Mouse (Mus musculus): ENCODE results near the gene Actl11. TPM values are rescaled to one million over a fixed set of nuclear protein-coding genes. Genes with fewer than 3 reads are reported as not detected.
A peak's percentile ranks its signal among the peaks of the same experiment; 100 is the strongest.

Actl11 gene
- total RNA-seq, 2 experiments from 2014 or later: not detected

DNA sequence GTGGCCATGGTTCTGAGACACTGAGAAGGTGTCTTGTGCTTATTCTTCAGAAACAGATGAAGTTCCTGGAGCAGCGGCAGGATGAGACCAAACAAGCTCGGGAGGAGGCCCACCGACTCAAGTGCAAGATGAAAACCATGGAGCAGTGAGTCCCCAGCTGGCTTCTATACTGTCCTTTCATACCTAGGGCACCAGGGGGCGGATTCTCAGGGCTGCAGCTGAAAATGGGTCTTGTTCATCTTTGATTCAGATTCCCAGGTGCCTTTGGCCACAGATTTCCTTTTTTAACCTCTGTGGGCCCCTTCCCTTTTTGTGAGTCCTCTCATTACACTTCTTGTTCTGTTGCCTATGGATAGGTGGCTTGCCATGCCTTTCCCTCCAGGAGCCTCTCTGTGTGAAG is 32.7 kb downstream of the Actl11 start:
- intact Hi-C loops (cut with DNase I): no loop called here
- no peak for DNase-seq

DNA sequence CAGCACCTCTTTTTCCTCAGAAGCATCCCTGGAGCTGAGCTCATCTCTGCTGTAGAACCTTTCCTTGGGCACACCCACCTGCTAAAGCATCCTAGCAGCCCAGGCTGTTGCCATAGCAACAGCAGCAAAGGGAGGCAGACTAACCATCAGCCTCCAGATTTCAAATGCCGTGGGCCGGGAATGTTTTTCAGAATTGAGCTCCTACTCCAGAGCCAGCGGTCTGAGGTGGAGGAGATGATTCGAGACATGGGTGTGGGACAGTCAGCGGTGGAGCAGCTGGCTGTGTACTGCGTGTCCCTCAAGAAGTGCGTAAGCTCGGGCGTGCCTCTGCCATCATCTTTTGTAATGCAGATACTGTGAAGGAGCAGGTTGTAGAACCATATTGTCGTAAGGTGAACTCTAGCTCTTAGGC is 33.1 kb downstream of the Actl11 start:
- DNase-seq: no peak
- intact Hi-C loops (cut with DNase I): no loop called here

DNA sequence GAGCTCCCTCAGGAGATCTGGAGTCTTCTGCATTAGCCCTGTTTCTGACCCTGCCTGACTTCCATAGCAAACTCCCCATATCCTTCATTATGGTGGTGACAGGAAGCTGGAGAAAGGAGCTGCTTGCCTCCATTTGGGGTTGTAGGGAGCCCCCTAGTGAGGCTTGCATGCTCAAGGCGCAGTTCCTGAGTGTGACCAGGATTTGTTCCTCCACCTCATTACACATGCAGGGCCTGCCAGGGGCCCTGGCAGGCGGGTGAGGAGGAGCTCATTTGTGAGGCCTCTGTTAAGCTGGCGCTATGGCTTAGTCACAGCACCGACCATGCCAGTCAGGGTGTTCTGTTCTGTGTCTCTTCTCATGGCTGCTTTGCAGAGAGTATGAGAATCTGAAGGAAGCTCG is 33.6 kb downstream of the Actl11 start:
- peak; percentile 54 to 59 for DNase-seq
- intact Hi-C loops (cut with DNase I): loop anchor here (1.0 kb wide), 1 partner anchor 58 kb away; no protein-coding TSS in a partner anchor

DNA sequence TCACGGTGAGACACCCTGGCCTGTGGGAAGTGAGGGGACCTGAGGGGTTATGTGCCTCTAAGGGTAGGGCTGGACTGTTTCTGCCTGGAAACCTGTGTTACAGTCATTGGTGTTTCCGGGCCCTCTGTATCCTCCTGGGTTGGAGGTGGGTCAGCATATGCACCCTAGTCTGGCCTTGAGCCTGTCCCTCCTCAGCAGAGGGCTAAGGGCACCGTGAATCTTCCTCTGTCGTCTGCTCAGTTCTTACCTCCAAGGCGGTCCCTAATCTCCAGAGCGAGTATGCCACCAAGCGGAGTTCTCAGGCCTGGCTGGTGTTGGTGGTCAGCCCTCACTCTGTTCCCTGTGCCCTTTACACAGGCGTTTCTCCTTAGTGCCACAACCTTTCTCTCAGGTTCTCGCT is 34.6 kb downstream of the Actl11 start:
- DNase-seq: no peak
- intact Hi-C loops (cut with DNase I): loop anchor here (1.0 kb wide), 3 partner anchors 23 to 102 kb away; no protein-coding TSS in a partner anchor

- intact Hi-C loops (cut with DNase I): loop anchor here (1.0 kb wide), 3 partner anchors 23 to 102 kb away; partner anchors contain the start of gene Gmppb
- peak; percentile 90 to 93 for DNase-seq
Observed at GRCm38 (mm10) chr9:107963700-107964099, 35.4 kb downstream of the Actl11 start.

GRCm38 (mm10) chr9:107964681-107965080 is 36.4 kb downstream of the Actl11 start:
- intact Hi-C loops (cut with DNase I): loop anchor here (1.0 kb wide), 1 partner anchor 85 kb away; the partner anchor contains the start of gene Gmppb
- no peak for DNase-seq

DNA sequence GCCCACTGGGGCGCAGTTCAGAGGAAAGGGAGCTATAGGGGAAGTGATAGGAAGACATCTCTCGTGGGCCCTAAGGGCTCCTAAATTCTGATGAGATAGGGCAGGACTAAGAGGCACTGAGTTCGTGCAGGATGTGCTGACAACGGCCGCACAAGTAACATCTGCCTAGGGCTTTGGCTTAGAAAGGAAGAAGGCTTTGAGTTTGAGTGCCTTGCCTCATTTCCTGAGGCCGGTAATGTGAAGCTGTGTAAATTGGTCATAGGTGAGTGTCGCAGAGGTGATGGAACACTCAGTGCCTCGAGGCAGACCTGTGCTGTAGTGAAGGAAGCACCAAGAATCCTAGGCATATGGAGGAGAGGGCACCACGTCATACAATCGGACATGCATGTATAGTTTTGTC is 38.4 kb downstream of the Actl11 start:
- no peak for DNase-seq
- intact Hi-C loops (cut with DNase I): loop anchor here (1.0 kb wide), 1 partner anchor 16 kb away; no protein-coding TSS in a partner anchor

DNA sequence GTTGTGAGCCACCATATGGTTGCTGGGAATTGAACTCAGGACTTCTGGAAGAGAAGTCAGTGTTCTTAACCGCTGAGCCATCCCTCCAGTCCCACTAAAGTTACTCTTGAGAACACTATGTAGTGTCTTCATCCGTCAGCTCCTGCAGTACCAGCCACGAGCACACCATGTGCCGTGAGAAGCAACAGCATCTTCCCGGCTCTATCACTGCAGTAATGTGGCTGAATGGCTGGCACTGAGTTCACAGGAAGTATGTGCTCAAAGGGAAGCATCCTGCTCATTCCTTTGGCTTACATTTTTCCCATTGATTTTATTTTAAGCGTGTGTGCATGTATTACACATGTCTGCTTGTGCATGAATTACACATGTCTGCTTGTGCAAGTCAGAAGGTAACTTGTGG is 39.2 kb downstream of the Actl11 start:
- DNase-seq: no peak
- intact Hi-C loops (cut with DNase I): no loop called here

- no peak for DNase-seq
- intact Hi-C loops (cut with DNase I): no loop called here
Observed at GRCm38 (mm10) chr9:107968531-107968930, 40.3 kb downstream of the Actl11 start.

DNA sequence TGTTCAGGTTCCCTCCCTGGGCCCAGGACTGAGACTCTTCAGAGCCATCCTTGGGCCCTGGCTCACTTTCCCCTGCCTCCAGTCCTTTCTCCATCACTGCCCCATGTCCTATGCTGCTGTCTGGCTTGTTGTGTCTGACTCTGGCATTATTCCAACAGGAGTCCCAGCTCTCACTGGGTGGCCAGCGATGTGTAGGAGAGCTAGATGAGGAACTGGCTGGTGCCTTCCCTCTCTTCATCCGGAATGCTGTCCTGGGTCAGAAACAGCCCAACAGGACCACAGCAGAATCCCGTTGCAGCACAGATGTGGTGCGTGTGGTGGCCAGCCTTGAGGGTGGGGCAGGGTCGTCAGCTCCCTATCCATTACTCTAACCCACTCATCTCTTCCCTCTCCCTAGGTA is 42.0 kb downstream of the Actl11 start:
- intact Hi-C loops (cut with DNase I): no loop called here
- DNase-seq: no peak

DNA sequence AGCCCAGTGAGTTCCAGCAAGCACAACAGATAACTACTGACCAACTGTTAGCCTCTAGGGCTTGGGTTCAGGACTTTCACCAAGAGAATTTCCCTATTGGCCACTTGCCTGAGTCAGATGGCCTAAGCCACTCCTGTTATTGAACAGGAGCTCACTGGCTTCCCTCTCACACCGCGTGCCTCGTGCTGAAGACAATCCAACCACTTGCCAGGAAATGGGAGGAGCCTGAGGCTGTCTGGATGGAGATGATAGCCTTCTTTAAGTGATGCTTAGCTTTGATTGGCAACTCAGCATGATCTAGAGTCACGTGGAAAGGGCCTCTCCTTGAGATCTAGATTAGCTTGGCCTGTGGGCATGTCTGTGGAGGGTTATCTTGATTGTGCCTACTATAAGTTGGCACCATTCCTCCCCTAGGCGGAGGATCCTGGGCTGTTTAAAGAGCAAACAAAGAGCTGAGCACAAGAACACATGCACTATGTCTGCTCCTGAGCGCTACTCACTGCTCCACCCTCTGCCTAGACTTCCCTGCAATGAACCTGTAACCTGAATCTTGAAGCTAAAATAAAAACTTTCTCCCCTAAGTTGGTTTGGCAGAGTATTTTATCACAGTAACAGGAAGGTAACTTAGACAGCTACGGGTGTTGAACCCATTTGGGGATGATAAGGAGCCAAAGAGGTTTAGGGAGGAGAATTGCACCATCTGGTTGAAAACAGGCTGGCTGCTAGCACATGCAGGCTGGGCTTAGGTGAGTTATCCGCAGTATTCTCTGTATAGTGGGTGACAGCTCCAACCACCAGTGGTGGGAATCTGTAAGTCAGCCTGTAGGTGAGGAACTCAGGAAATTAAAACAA is 43.6 kb downstream of the Actl11 start:
- intact Hi-C loops (cut with DNase I): no loop called here

GRCm38 (mm10) chr9:107974491-107975171 is 46.4 kb downstream of the Actl11 start:
- DNase-seq: no peak
- intact Hi-C loops (cut with DNase I): no loop called here

More for the DNA sequence above, 43.6 kb downstream of the Actl11 start:
- peak; percentile 32 to 55 for DNase-seq

GRCm38 (mm10) chr9:107975399-107976386 is 47.4 kb downstream of the Actl11 start, which contains the start of gene Uba7:
Gene Uba7 (plus strand): TSS chr9:107975505.
- intact Hi-C loops (cut with DNase I): no loop called here
- peak; percentile 67 to 69 for DNase-seq

- intact Hi-C loops (cut with DNase I): no loop called here
- no peak for DNase-seq
Observed at GRCm38 (mm10) chr9:107978815-107979214, 50.5 kb downstream of the Actl11 start.

Other genes starting within 250 kb of the Actl11 start
- gene Gnat1, start 248.8 kb upstream of the Actl11 start, total RNA-seq (2021): not detected
- gene Sema3f, start 218.0 kb upstream of the Actl11 start, total RNA-seq (2021): 10 to 100 TPM; 19.4 to 22.2 TPM
- gene Rbm5, start 157.5 kb upstream of the Actl11 start, total RNA-seq (2021): 10 to 100 TPM; 57.8 to 66.6 TPM
- 10 to 100 TPM; 34.6 to 38.3 TPM for gene Rbm6, start 55.2 kb upstream of the Actl11 start, total RNA-seq (2021)
- 1 to 10 TPM; 7.6 to 9.6 TPM for gene Mon1a, start 40.3 kb upstream of the Actl11 start, total RNA-seq (2021)
- 1 to 10 TPM; 2.5 to 3.7 TPM for gene Mst1r, start 21.6 kb upstream of the Actl11 start, total RNA-seq (2021)
- under 1 TPM; 0.14 to 0.37 TPM for gene Camkv, start 7.2 kb downstream of the Actl11 start, total RNA-seq (2021)
- gene Traip, start 21.7 kb downstream of the Actl11 start, total RNA-seq (2021): 1 to 10 TPM; 3.3 to 4.0 TPM
- 10 to 100 TPM; 13.4 to 15.7 TPM for gene Uba7, start 47.0 kb downstream of the Actl11 start, total RNA-seq (2021)
- gene Gm20661, start 54.6 kb downstream of the Actl11 start, total RNA-seq (2021): under 1 TPM; 0.36 to 0.50 TPM
- gene Inka1, start 57.4 kb downstream of the Actl11 start, total RNA-seq (2021): 10 to 100 TPM; 23.3 to 28.0 TPM
- gene Cdhr4, start 64.0 kb downstream of the Actl11 start, total RNA-seq (2021): 1 to 10 TPM; 2.0 TPM
- 1 to 10 TPM in 1 of 2 experiments, not detected in 1; 1.3 TPM for gene Gm20662, start 67.9 kb downstream of the Actl11 start, total RNA-seq (2021)
- gene Ip6k1, start 74.0 kb downstream of the Actl11 start, total RNA-seq (2021): 10 to 100 TPM; 53.4 to 55.2 TPM
- gene Gmppb, start 120.8 kb downstream of the Actl11 start, total RNA-seq (2021): 10 to 100 TPM; 10.7 to 14.7 TPM
- 1 to 10 TPM; 1.9 to 2.2 TPM for gene Amigo3, start 124.7 kb downstream of the Actl11 start, total RNA-seq (2021)
- gene Mst1, start 152.0 kb downstream of the Actl11 start, total RNA-seq (2021): not detected
- gene Rnf123, start 154.9 kb downstream of the Actl11 start, total RNA-seq (2021): 10 to 100 TPM; 62.5 to 83.1 TPM
- gene Apeh, start 166.1 kb downstream of the Actl11 start, total RNA-seq (2021): 10 to 100 TPM; 44.6 to 53.1 TPM

All from heart, postnatal 10 days (tissue).